Mouse (Mus musculus): ENCODE results near the gene Vwce. TPM values are rescaled to one million over a fixed set of nuclear protein-coding genes. Genes with fewer than 3 reads are reported as not detected.

Vwce gene
- polyA plus RNA-seq, 1 experiment from 2014 or later, result 0.45 TPM

- ATAC-seq (ENCODE audit: low FRiP score), result no peak
- Histone ChIP-seq H3K4me1 (peaks cover 58% of the 10 kb centered on the region), H3K9ac (no peak overlapping the region), H3K27ac (no peak overlapping the region), H3K27me3 (no peaks in the 10 kb centered on the region), H3K36me3 (replicated peaks) (no peaks in the 10 kb centered on the region), H3K9me3 (no peaks in the 10 kb centered on the region), H3K4me2 (no peak overlapping the region), H3K4me3 (replicated peaks) (no peak overlapping the region)
- 77% methylated on average over 9 of the region's 9 CpGs for WGBS
Measured at GRCm38 (mm10) chr19:10698131-10698991, 64.3 kb downstream of the Vwce start.

GRCm38 (mm10) chr19:10699851-10700250, 65.8 kb downstream of the Vwce start:
- H3K4me1 ChIP-seq, result peaks cover 58% of the 10 kb centered on the region
- H3K4me2 ChIP-seq, result no peak overlapping the region
- no peak overlapping the region for H3K27ac ChIP-seq
- ATAC-seq (ENCODE audit: low FRiP score), result no peak
- no peak overlapping the region for H3K9ac ChIP-seq
- H3K9me3 ChIP-seq, result no peaks in the 10 kb centered on the region
- no peak overlapping the region for H3K4me3 ChIP-seq (replicated peaks)
- no peaks in the 10 kb centered on the region for H3K36me3 ChIP-seq (replicated peaks)
- H3K27me3 ChIP-seq, result no peaks in the 10 kb centered on the region
- 56% methylated on average over 9 of the region's 9 CpGs for WGBS

- Histone ChIP-seq H3K4me2 (no peak overlapping the region), H3K27me3 (no peaks in the 10 kb centered on the region), H3K4me3 (replicated peaks) (no peak overlapping the region), H3K27ac (no peak overlapping the region), H3K4me1 (peaks cover 47% of the 10 kb centered on the region), H3K9me3 (no peaks in the 10 kb centered on the region), H3K9ac (no peak overlapping the region), H3K36me3 (replicated peaks) (no peaks in the 10 kb centered on the region)
- 0 out of 2 replicates have a peak, but pooled peaks have one; percentile 31 for ATAC-seq (ENCODE audit: low FRiP score)
- WGBS, result 57% methylated on average over 6 of the region's 6 CpGs
Measured at GRCm38 (mm10) chr19:10701013-10701726, 67.2 kb downstream of the Vwce start.

- Histone ChIP-seq H3K4me2 (no peak overlapping the region), H3K27ac (no peak overlapping the region), H3K9ac (no peak overlapping the region), H3K27me3 (no peaks in the 10 kb centered on the region), H3K4me3 (replicated peaks) (no peak overlapping the region), H3K9me3 (no peaks in the 10 kb centered on the region), H3K4me1 (peaks cover 43% of the 10 kb centered on the region), H3K36me3 (replicated peaks) (peaks cover 6% of the 10 kb centered on the region; the same call in 1 of the 2 replicates)
- WGBS, result 91% methylated on average over 8 of the region's 8 CpGs
- ATAC-seq (ENCODE audit: low FRiP score), result no peak
Measured at GRCm38 (mm10) chr19:10702125-10702524, 68.1 kb downstream of the Vwce start.

DNA sequence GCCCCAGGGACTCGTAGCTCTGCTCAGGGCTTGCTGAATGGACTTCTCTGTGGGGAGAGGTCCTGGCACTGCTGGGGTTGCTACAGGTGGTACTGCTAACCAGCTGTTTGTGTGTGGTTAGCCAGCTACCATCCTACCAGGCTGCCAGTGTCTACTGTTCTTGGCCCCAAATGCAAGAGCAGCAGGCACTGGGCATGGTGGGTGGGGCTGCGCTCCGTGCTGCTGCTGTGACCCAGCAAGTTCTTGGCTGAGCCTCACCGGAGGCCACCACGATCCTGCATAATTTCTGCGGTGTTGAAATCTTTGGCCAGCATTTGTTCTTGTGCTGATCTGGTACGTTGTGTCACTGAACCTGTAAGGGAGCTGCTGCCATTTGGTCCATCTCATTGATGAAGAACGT, 69.5 kb downstream of the Vwce start:
- no peaks in the 10 kb centered on the region for H3K27me3 ChIP-seq
- 91% methylated on average over 8 of the region's 8 CpGs for WGBS
- peaks cover 33% of the 10 kb centered on the region for H3K4me1 ChIP-seq

DNA sequence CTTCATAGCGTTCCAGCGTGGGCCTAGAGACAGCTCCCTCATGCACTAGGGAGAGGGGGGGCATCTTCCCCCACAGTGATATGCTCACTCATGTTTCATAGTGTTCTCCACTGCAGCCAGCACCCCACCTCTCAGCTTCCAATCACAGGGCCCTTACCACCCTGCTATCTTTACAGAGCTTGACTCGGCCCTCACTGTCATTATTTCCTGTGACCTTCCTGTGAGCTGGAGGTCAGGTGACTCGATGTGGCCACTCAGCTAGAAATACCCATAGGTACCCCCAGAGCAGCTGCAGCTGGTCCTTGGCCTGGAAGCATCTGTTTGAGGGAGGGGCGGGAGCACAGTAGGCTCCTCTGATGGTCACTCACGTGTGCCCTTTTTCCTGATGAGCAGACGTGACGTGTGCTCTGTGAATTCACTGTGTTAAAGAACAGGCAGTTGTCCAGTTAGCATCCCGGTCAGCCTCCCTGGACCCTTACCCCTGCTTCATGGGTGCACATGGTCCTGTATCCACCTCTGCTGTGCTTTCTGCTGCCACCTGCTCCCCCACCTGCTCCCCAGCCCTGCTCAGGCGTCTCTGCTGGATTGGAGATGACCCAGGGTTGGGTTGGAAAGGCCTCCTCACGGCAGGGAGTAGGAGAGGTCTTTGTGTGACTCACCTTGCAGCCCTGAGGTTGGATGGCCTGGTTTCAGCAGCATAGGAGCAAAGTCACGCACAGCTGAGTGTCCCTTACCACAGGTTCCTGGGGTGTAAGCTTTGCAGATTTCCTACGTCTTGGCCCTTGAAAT, 73.3 kb downstream of the Vwce start:
- WGBS, result 77% methylated on average over 13 of the region's 13 CpGs
- Histone ChIP-seq H3K4me1 (peaks cover 19% of the 10 kb centered on the region), H3K4me2 (no peak overlapping the region), H3K9me3 (no peaks in the 10 kb centered on the region), H3K27ac (no peak overlapping the region), H3K36me3 (replicated peaks) (peaks cover 34% of the 10 kb centered on the region), H3K27me3 (no peaks in the 10 kb centered on the region), H3K9ac (no peak overlapping the region), H3K4me3 (replicated peaks) (no peak overlapping the region)
- no peak for ATAC-seq (ENCODE audit: low FRiP score)

More for the DNA sequence above, 69.5 kb downstream of the Vwce start:
- no peak overlapping the region for H3K4me3 ChIP-seq (replicated peaks)
- H3K27ac ChIP-seq, result no peak overlapping the region
- H3K9ac ChIP-seq, result no peak overlapping the region
- no peak for ATAC-seq (ENCODE audit: low FRiP score)
- no peak overlapping the region for H3K4me2 ChIP-seq
- no peaks in the 10 kb centered on the region for H3K9me3 ChIP-seq
- peaks cover 15% of the 10 kb centered on the region; the same call in 1 of the 2 replicates for H3K36me3 ChIP-seq (replicated peaks)

GRCm38 (mm10) chr19:10707881-10708280, 73.9 kb downstream of the Vwce start:
- Histone ChIP-seq H3K4me3 (replicated peaks) (no peak overlapping the region), H3K36me3 (replicated peaks) (peaks cover 40% of the 10 kb centered on the region), H3K27me3 (no peaks in the 10 kb centered on the region), H3K9me3 (no peaks in the 10 kb centered on the region), H3K27ac (0 out of 2 replicates have a peak overlapping the region, but pooled peaks have one; percentile 33), H3K9ac (no peak overlapping the region), H3K4me2 (no peak overlapping the region), H3K4me1 (peaks cover 19% of the 10 kb centered on the region)
- 93% methylated on average over 1 of the region's 1 CpGs for WGBS
- ATAC-seq (ENCODE audit: low FRiP score), result no peak

- Histone ChIP-seq H3K4me2 (no peak overlapping the region), H3K4me1 (peaks cover 19% of the 10 kb centered on the region), H3K36me3 (replicated peaks) (peaks cover 50% of the 10 kb centered on the region), H3K9me3 (no peaks in the 10 kb centered on the region), H3K27ac (peak overlapping the region; percentile 93), H3K9ac (no peak overlapping the region), H3K27me3 (no peaks in the 10 kb centered on the region), H3K4me3 (replicated peaks) (no peak overlapping the region)
- 51% methylated on average over 6 of the region's 6 CpGs for WGBS
- no peak; the same call in 1 of the 2 replicates for ATAC-seq (ENCODE audit: low FRiP score)
Measured at GRCm38 (mm10) chr19:10708900-10709299, 74.9 kb downstream of the Vwce start.

DNA sequence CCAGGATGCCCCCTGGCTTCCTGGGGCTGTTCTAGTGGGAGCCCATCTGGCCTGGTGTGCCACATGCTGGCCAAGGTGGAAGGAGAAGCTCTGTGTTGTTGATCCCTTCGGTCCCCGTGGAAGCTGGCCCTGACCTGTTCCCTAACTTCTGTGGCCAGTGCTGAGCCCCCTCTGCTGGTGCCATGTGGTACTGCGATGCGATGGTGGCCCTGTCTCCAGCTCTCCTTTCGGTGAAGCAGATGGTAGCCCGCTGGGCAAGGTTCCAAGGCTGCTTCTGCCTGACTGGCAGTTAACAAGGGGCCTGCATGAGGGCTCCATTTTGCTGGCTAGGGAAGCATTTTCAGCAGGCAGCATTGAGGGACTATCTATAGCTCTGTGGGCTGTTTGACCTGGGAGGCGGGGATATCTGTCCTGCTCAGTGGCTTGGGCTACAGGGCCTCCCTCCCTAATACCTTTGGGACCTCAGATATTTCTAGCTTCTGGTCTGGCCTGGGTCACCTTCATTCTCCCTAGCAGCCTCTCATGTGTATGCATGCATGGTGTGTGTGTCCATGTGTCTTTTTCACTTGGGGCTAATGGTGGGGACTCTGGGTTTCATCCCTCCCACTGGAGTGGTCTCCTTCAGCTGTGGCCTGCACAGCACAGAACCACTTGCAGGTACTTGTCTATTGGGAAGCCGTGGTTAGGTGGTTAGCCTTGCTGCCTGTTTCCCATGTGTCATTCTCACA, 75.5 kb downstream of the Vwce start:
- peaks cover 54% of the 10 kb centered on the region for H3K36me3 ChIP-seq (replicated peaks)
- peaks cover 23% of the 10 kb centered on the region for H3K4me1 ChIP-seq
- ATAC-seq (ENCODE audit: low FRiP score), result peak; percentile 91
- H3K4me2 ChIP-seq, result no peak overlapping the region
- no peak overlapping the region for H3K4me3 ChIP-seq (replicated peaks)
- H3K27ac ChIP-seq, result peak overlapping the region; percentile 93
- H3K9me3 ChIP-seq, result no peaks in the 10 kb centered on the region
- no peak overlapping the region for H3K9ac ChIP-seq
- no peaks in the 10 kb centered on the region for H3K27me3 ChIP-seq
- whole genome bisulfite sequencing, result 15% methylated on average over 8 of the region's 8 CpGs

DNA sequence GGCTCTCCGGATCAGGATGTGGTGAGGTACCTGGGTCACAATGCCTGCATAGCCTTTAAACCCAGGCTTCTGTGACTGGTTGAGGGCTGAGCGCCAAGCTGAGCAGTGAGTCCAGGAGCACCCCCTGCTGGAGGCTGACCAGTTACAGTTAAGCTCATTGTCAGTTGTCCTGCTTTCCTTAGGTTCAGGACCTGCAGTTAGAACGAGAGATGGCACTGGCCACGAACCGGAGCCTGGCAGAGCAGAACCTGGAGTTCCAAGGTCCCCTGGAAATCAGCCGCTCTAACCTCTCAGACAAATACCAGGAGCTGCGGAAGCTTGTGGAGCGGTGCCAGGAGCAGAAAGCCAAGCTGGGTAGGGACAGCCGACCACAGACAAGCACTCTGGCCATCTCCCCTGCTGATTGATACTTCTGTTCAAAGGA, 76.1 kb downstream of the Vwce start:
- Histone ChIP-seq H3K27me3 (no peaks in the 10 kb centered on the region), H3K27ac (peak overlapping the region; percentile 93), H3K9me3 (no peaks in the 10 kb centered on the region), H3K4me2 (no peak overlapping the region), H3K9ac (no peak overlapping the region), H3K4me3 (replicated peaks) (no peak overlapping the region), H3K4me1 (peaks cover 24% of the 10 kb centered on the region), H3K36me3 (replicated peaks) (peaks cover 54% of the 10 kb centered on the region)
- peak; percentile 61 for ATAC-seq (ENCODE audit: low FRiP score)
- WGBS, result 76% methylated on average over 9 of the region's 9 CpGs

GRCm38 (mm10) chr19:10710751-10711150, 76.7 kb downstream of the Vwce start:
- WGBS, result 94% methylated on average over 4 of the region's 4 CpGs
- Histone ChIP-seq H3K4me1 (peaks cover 24% of the 10 kb centered on the region), H3K4me3 (replicated peaks) (no peak overlapping the region), H3K9me3 (no peaks in the 10 kb centered on the region), H3K36me3 (replicated peaks) (peaks cover 54% of the 10 kb centered on the region), H3K9ac (no peak overlapping the region), H3K27ac (peak overlapping the region; percentile 50; the same call in 1 of the 2 replicates), H3K4me2 (no peak overlapping the region), H3K27me3 (no peaks in the 10 kb centered on the region)
- ATAC-seq (ENCODE audit: low FRiP score), result no peak

All from forebrain, embryonic 12.5 days (tissue).